Mouse (Mus musculus) hindbrain, postnatal 0 days (tissue): ENCODE measurements at regions not wholly inside any gene's neighbourhood (a gene's known extent, or its start where the extent isn't known, plus 50 kb on each side); places are given as distances from the start of the nearest gene placed in this dataset.
"Not testable (repeated sequence)": the region's sequence is repeated elsewhere in the genome, so short reads cannot be mapped to it uniquely, and the experiment has no call there.

Experiments
- ATAC-seq: fragments of 200-750 bp; cut with Nextera tagmentation; 2 replicates; pipeline ENCODE4 v1.8.0; 2017; ENCODE audit warnings: mild to moderate bottlenecking, moderate TSS enrichment, moderate library complexity
- DNase-seq: peaks from one replicate; pipeline ENCODE4 v3.0.0-alpha.2; 2015; ENCODE audit warnings: low spot score
- H3K27ac ChIP-seq: fragments of 300-500 bp; sonication (generic); 2 replicates; pipeline ENCODE4 v1.5.1; 2014; ENCODE audit warnings: mild to moderate bottlenecking
- H3K27me3 ChIP-seq: fragments of 300-500 bp; sonication (generic); 2 replicates; pipeline ENCODE4 v1.6.1; 2014; ENCODE audit warnings: low read length, mixed read lengths; ENCODE audit not compliant: insufficient read depth
- H3K36me3 ChIP-seq: fragments of 300-500 bp; sonication (generic); 2 replicates; pipeline ENCODE4 v1.6.1; 2014; ENCODE audit warnings: low read length, mixed read lengths; ENCODE audit not compliant: insufficient read depth
- H3K4me1 ChIP-seq: fragments of 300-500 bp; sonication (generic); 2 replicates; pipeline ENCODE4 v1.6.1; 2014; ENCODE audit warnings: antibody characterized with exemption, low read length, mixed read lengths; ENCODE audit not compliant: insufficient read depth
- H3K4me2 ChIP-seq: fragments of 300-500 bp; sonication (generic); 2 replicates; pipeline ENCODE4 v1.6.1; 2014; ENCODE audit warnings: low read depth, mild to moderate bottlenecking, low read length, moderate library complexity, mixed read lengths
- H3K4me3 ChIP-seq: fragments of 300-500 bp; sonication (generic); 2 replicates; pipeline ENCODE4 v1.5.1; 2014; ENCODE audit warnings: low read length
- H3K9ac ChIP-seq: fragments of 300-500 bp; sonication (generic); replicated peaks from 2 replicates; pipeline ENCODE4 v1.6.1; 2014; ENCODE audit warnings: mild to moderate bottlenecking, low read length, moderate library complexity, mixed read lengths
- H3K9me3 ChIP-seq: fragments of 300-500 bp; sonication (generic); 2 replicates; pipeline ENCODE4 v1.6.1; 2016; ENCODE audit warnings: low read length, mixed read lengths
- CTCF ChIP-seq: IDR thresholded peaks from 2 replicates; pipeline ENCODE4 v1.5.1; 2016; ENCODE audit warnings: antibody characterized with exemption, control low read depth, low read depth
- WGBS: fragments of 180-500 bp; shearing (Covaris S2); extraction: QIAGEN DNeasy Blood & Tissue Kit; methylation state at CpG from one replicate; pipeline ENCODE4 v1.1.7; 2014; 5-methylcytosine and 5-hydroxymethylcytosine counted together

- no peaks in the 10 kb centered on the region for H3K9me3 ChIP-seq
- no peaks in the 10 kb centered on the region for H3K4me1 ChIP-seq
- no peaks in the 10 kb centered on the region for H3K27me3 ChIP-seq
- H3K9ac ChIP-seq, result no peak overlapping the region
- H3K4me3 ChIP-seq, result no peak overlapping the region
- no peaks in the 10 kb centered on the region for H3K36me3 ChIP-seq
- H3K4me2 ChIP-seq, result no peak overlapping the region
- no peak for DNase-seq
- H3K27ac ChIP-seq, result no peak overlapping the region
- ATAC-seq, result no peak
- TF ChIP-seq CTCF, result no peak
Measured at GRCm38 (mm10) chr5:12759634-12760033, 365.6 kb upstream of the Sema3a start.

DNA sequence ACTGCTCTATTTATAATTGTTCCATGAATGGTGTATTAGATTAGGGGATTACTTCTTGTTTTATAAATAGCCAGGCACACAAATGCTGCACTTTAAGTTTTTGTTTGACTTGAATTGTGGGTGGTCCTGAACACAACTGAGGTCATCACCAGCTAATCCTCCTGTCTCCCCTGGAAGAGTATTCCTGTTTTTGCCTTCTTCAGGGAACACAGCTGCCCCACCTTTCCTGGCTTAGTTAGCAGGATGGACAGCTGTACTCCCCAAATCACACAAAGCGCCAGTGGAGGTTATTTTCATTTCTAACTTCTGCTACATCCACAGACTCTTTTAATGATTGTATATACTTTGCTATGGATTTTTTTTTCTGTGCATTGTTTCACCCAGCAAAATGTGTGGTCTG, 357.8 kb upstream of the Sema3a start:
- ATAC-seq (no peak), DNase-seq (no peak)
- Histone ChIP-seq H3K27ac (no peak overlapping the region), H3K4me1 (no peaks in the 10 kb centered on the region), H3K4me2 (no peak overlapping the region), H3K9ac (no peak overlapping the region), H3K36me3 (no peaks in the 10 kb centered on the region), H3K4me3 (no peak overlapping the region), H3K9me3 (no peaks in the 10 kb centered on the region), H3K27me3 (no peaks in the 10 kb centered on the region)
- 88% methylated on average over 1 of the region's 1 CpGs for WGBS
- no peak for TF ChIP-seq CTCF

DNA sequence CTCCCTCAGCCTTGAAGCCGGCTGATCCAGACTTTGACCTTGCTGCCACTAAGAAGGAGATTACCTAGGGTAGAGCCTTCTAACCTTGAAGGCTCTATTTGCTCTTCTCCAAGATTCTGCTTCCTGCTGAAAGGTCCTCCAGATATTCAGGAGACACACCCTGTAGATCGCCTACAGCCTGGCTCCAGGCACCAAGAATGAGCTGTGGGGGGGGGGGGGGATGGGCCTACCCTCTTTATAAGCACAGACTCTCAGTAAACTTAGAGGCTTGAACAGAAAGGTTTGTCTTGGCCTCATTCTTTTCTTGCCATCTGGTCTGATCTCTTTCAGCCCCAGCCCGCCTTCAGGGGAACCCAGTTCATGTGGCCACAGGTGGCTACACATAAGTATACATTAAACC, 342.5 kb upstream of the Sema3a start:
- WGBS, result 96% methylated on average over 3 of the region's 3 CpGs
- no peak for TF ChIP-seq CTCF
- DNase-seq (no peak), ATAC-seq (no peak)
- Histone ChIP-seq H3K4me2 (no peak overlapping the region), H3K4me1 (no peaks in the 10 kb centered on the region), H3K27me3 (no peaks in the 10 kb centered on the region), H3K9me3 (peaks cover 3% of the 10 kb centered on the region; the same call in 1 of the 2 replicates), H3K4me3 (no peak overlapping the region), H3K9ac (no peak overlapping the region), H3K27ac (no peak overlapping the region), H3K36me3 (no peaks in the 10 kb centered on the region)

GRCm38 (mm10) chr5:12808729-12809128, 316.5 kb upstream of the Sema3a start:
- Histone ChIP-seq H3K27me3 (no peaks in the 10 kb centered on the region), H3K4me2 (no peak overlapping the region), H3K36me3 (no peaks in the 10 kb centered on the region), H3K4me3 (no peak overlapping the region), H3K9me3 (no peaks in the 10 kb centered on the region), H3K27ac (no peak overlapping the region), H3K4me1 (no peaks in the 10 kb centered on the region), H3K9ac (no peak overlapping the region)
- DNase-seq (no peak), ATAC-seq (no peak)
- WGBS, result 91% methylated on average over 1 of the region's 1 CpGs
- TF ChIP-seq CTCF, result no peak

DNA sequence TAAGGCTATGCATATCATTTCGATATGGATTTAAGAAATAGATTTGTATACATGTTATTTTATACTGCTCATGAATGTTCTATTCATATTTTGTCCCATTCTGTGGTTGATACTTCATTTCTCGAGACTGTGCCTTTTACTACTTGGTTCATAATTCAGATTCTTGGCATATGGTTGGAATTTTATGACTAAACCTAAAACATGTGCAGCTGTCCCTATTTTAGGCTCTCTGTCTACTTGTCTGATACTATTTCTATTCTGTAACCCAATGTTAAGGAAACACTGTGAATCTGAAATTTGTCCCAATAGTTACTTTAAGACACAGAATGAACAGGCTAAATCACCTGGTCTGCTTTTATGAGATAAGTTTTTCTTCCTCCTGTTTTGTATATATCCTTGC, 315.3 kb upstream of the Sema3a start:
- no peak overlapping the region for H3K9ac ChIP-seq
- H3K27me3 ChIP-seq, result no peaks in the 10 kb centered on the region
- DNase-seq (no peak), ATAC-seq (no peak)
- no peaks in the 10 kb centered on the region for H3K36me3 ChIP-seq
- no peak for TF ChIP-seq CTCF
- H3K27ac ChIP-seq, result no peak overlapping the region
- 78% methylated on average over 2 of the region's 2 CpGs for WGBS
- no peaks in the 10 kb centered on the region for H3K9me3 ChIP-seq
- no peak overlapping the region for H3K4me3 ChIP-seq
- no peaks in the 10 kb centered on the region for H3K4me1 ChIP-seq
- H3K4me2 ChIP-seq, result no peak overlapping the region

GRCm38 (mm10) chr5:12847207-12847606, 278.0 kb upstream of the Sema3a start:
- H3K27ac ChIP-seq, H3K36me3 ChIP-seq, H3K4me2 ChIP-seq, H3K4me1 ChIP-seq, H3K4me3 ChIP-seq, ATAC-seq, DNase-seq, H3K27me3 ChIP-seq, H3K9ac ChIP-seq, H3K9me3 ChIP-seq: not testable (repeated sequence)
- 82% methylated on average over 3 of the region's 3 CpGs for WGBS

GRCm38 (mm10) chr5:12856869-12857268, 268.3 kb upstream of the Sema3a start:
- Histone ChIP-seq H3K4me1 (no peaks in the 10 kb centered on the region), H3K27ac (no peak overlapping the region), H3K9me3 (no peaks in the 10 kb centered on the region), H3K9ac (no peak overlapping the region), H3K36me3 (no peaks in the 10 kb centered on the region), H3K4me2 (no peak overlapping the region), H3K27me3 (no peaks in the 10 kb centered on the region), H3K4me3 (no peak overlapping the region)
- no peak for ATAC-seq
- TF ChIP-seq CTCF, result no peak
- 56% methylated on average over 2 of the region's 2 CpGs for WGBS
- no peak for DNase-seq
